Mouse (Mus musculus) hindbrain, postnatal 0 days (tissue): Measurements from ENCODE around the gene Chst8. TPM values are rescaled to one million over a fixed set of nuclear protein-coding genes. Genes with fewer than 3 reads are reported as not detected.
A peak's percentile ranks its signal among the peaks of the same experiment; 100 is the strongest.

Source experiments
- ATAC-seq: fragments of 200-750 bp; cut with Nextera tagmentation; 2 replicates; pipeline ENCODE4 v1.8.0; 2017; ENCODE audit warnings: mild to moderate bottlenecking, moderate TSS enrichment, moderate library complexity
- DNase-seq: peaks from one replicate; pipeline ENCODE4 v3.0.0-alpha.2; 2015; ENCODE audit warnings: low spot score
- H3K27ac ChIP-seq: fragments of 300-500 bp; sonication (generic); 2 replicates; pipeline ENCODE4 v1.5.1; 2014; ENCODE audit warnings: mild to moderate bottlenecking
- H3K27me3 ChIP-seq: fragments of 300-500 bp; sonication (generic); 2 replicates; pipeline ENCODE4 v1.6.1; 2014; ENCODE audit warnings: low read length, mixed read lengths; ENCODE audit not compliant: insufficient read depth
- H3K36me3 ChIP-seq: fragments of 300-500 bp; sonication (generic); 2 replicates; pipeline ENCODE4 v1.6.1; 2014; ENCODE audit warnings: low read length, mixed read lengths; ENCODE audit not compliant: insufficient read depth
- H3K4me1 ChIP-seq: fragments of 300-500 bp; sonication (generic); 2 replicates; pipeline ENCODE4 v1.6.1; 2014; ENCODE audit warnings: antibody characterized with exemption, low read length, mixed read lengths; ENCODE audit not compliant: insufficient read depth
- H3K4me2 ChIP-seq: fragments of 300-500 bp; sonication (generic); 2 replicates; pipeline ENCODE4 v1.6.1; 2014; ENCODE audit warnings: low read depth, mild to moderate bottlenecking, low read length, moderate library complexity, mixed read lengths
- H3K4me3 ChIP-seq: fragments of 300-500 bp; sonication (generic); 2 replicates; pipeline ENCODE4 v1.5.1; 2014; ENCODE audit warnings: low read length
- H3K9ac ChIP-seq: fragments of 300-500 bp; sonication (generic); replicated peaks from 2 replicates; pipeline ENCODE4 v1.6.1; 2014; ENCODE audit warnings: mild to moderate bottlenecking, low read length, moderate library complexity, mixed read lengths
- H3K9me3 ChIP-seq: fragments of 300-500 bp; sonication (generic); 2 replicates; pipeline ENCODE4 v1.6.1; 2016; ENCODE audit warnings: low read length, mixed read lengths
- CTCF ChIP-seq: IDR thresholded peaks from 2 replicates; pipeline ENCODE4 v1.5.1; 2016; ENCODE audit warnings: antibody characterized with exemption, control low read depth, low read depth
- WGBS: fragments of 180-500 bp; shearing (Covaris S2); extraction: QIAGEN DNeasy Blood & Tissue Kit; methylation state at CpG from one replicate; pipeline ENCODE4 v1.1.7; 2014; 5-methylcytosine and 5-hydroxymethylcytosine counted together
- polyA plus RNA-seq: library from polyadenylated mRNA; unstranded; fragments of >200 nt; fragmentation: Nextera tagmentation; extraction: Ambion mirVana; gene quantifications from 2 replicates; pipeline ENCODE4 v1.2.1, GENCODE M21; 2015
- total RNA-seq: library from RNA; depleted of rRNA; stranded (reverse); fragments of >200 nt; gene quantifications from 2 replicates; pipeline ENCODE4 v1.2.3, GENCODE M21; 2014

Chst8 gene
- total and polyA plus RNA-seq, 2 experiments from 2014 or later: 10.0 to 27.8 TPM

GRCm38 (mm10) chr7:34748501-34748900 is 64.0 kb downstream of the Chst8 start:
- Histone ChIP-seq H3K4me3 (no peak overlapping the region), H3K27ac (no peak overlapping the region), H3K27me3 (no peaks in the 10 kb centered on the region), H3K9ac (no peak overlapping the region), H3K4me2 (no peak overlapping the region), H3K9me3 (no peaks in the 10 kb centered on the region), H3K4me1 (peaks cover 8% of the 10 kb centered on the region; the same call in 1 of the 2 replicates), H3K36me3 (no peaks in the 10 kb centered on the region)
- ATAC-seq: no peak
- 75% methylated on average over 4 of the region's 4 CpGs for WGBS
- DNase-seq: no peak
- TF ChIP-seq CTCF: no peak

- 87% methylated on average over 12 of the region's 12 CpGs for WGBS
- no peak for ATAC-seq
- TF ChIP-seq CTCF: no peak
Observed at GRCm38 (mm10) chr7:34747661-34748060, 64.8 kb downstream of the Chst8 start.

GRCm38 (mm10) chr7:34746586-34746985 is 65.9 kb downstream of the Chst8 start:
- H3K4me3 ChIP-seq: no peak overlapping the region
- no peaks in the 10 kb centered on the region for H3K9me3 ChIP-seq
- no peak overlapping the region for H3K9ac ChIP-seq
- H3K27me3 ChIP-seq: no peaks in the 10 kb centered on the region
- no peak for TF ChIP-seq CTCF
- DNase-seq (no peak), ATAC-seq (no peak)
- no peak overlapping the region for H3K4me2 ChIP-seq
- H3K36me3 ChIP-seq: no peaks in the 10 kb centered on the region
- whole genome bisulfite sequencing: 38% methylated on average over 6 of the region's 6 CpGs
- H3K27ac ChIP-seq: no peak overlapping the region
- 0 out of 2 replicates have a peak, but pooled peaks cover 5% of the 10 kb centered on the region for H3K4me1 ChIP-seq

More at GRCm38 (mm10) chr7:34747661-34748060, 64.8 kb downstream of the Chst8 start:
- DNase-seq: no peak
- H3K4me2 ChIP-seq: no peak overlapping the region
- no peak overlapping the region for H3K9ac ChIP-seq
- H3K27ac ChIP-seq: no peak overlapping the region
- H3K4me1 ChIP-seq: 0 out of 2 replicates have a peak, but pooled peaks cover 5% of the 10 kb centered on the region
- no peak overlapping the region for H3K4me3 ChIP-seq
- H3K27me3 ChIP-seq: no peaks in the 10 kb centered on the region
- H3K36me3 ChIP-seq: no peaks in the 10 kb centered on the region
- no peaks in the 10 kb centered on the region for H3K9me3 ChIP-seq

GRCm38 (mm10) chr7:34746165-34746564 is 66.3 kb downstream of the Chst8 start:
- Histone ChIP-seq H3K27me3 (no peaks in the 10 kb centered on the region), H3K4me3 (no peak overlapping the region), H3K27ac (no peak overlapping the region), H3K36me3 (no peaks in the 10 kb centered on the region), H3K4me1 (0 out of 2 replicates have a peak, but pooled peaks cover 5% of the 10 kb centered on the region), H3K9ac (no peak overlapping the region), H3K4me2 (no peak overlapping the region), H3K9me3 (no peaks in the 10 kb centered on the region)
- ATAC-seq (0 out of 2 replicates have a peak, but pooled peaks have one; percentile 16), DNase-seq (no peak)
- 24% methylated on average over 9 of the region's 9 CpGs for WGBS
- no peak for TF ChIP-seq CTCF

GRCm38 (mm10) chr7:34745426-34745825 is 67.1 kb downstream of the Chst8 start:
- Histone ChIP-seq H3K36me3 (no peaks in the 10 kb centered on the region), H3K4me1 (0 out of 2 replicates have a peak, but pooled peaks cover 5% of the 10 kb centered on the region), H3K9ac (no peak overlapping the region), H3K27me3 (no peaks in the 10 kb centered on the region), H3K4me3 (no peak overlapping the region), H3K9me3 (no peaks in the 10 kb centered on the region), H3K27ac (no peak overlapping the region), H3K4me2 (no peak overlapping the region)
- no peak for TF ChIP-seq CTCF
- ATAC-seq (peak; percentile 50), DNase-seq (no peak)
- 72% methylated on average over 9 of the region's 9 CpGs for WGBS

GRCm38 (mm10) chr7:34744994-34745393 is 67.5 kb downstream of the Chst8 start:
- no peak overlapping the region for H3K27ac ChIP-seq
- no peaks in the 10 kb centered on the region for H3K27me3 ChIP-seq
- H3K4me1 ChIP-seq: 0 out of 2 replicates have a peak, but pooled peaks cover 2% of the 10 kb centered on the region
- no peaks in the 10 kb centered on the region for H3K36me3 ChIP-seq
- H3K9ac ChIP-seq: no peak overlapping the region
- DNase-seq (no peak), ATAC-seq (no peak)
- no peak overlapping the region for H3K4me3 ChIP-seq
- no peaks in the 10 kb centered on the region for H3K9me3 ChIP-seq
- WGBS: 66% methylated on average over 8 of the region's 8 CpGs
- TF ChIP-seq CTCF: no peak
- H3K4me2 ChIP-seq: no peak overlapping the region

- DNase-seq (no peak), ATAC-seq (no peak)
- no peak for TF ChIP-seq CTCF
- Histone ChIP-seq H3K4me2 (no peak overlapping the region), H3K4me1 (0 out of 2 replicates have a peak, but pooled peaks cover 2% of the 10 kb centered on the region), H3K4me3 (no peak overlapping the region), H3K27me3 (no peaks in the 10 kb centered on the region), H3K9ac (no peak overlapping the region), H3K36me3 (no peaks in the 10 kb centered on the region), H3K9me3 (no peaks in the 10 kb centered on the region), H3K27ac (no peak overlapping the region)
- 82% methylated on average over 8 of the region's 8 CpGs for WGBS
Observed at GRCm38 (mm10) chr7:34743411-34744085, 69.0 kb downstream of the Chst8 start.
